Mouse (Mus musculus) bone marrow macrophage, adult 2 months (primary cell): ENCODE measurements around the gene Slbp.

Experiments used
- CTCF ChIP-seq: IDR thresholded peaks from 2 replicates; pipeline ENCODE4 v1.5.1; 2012; ENCODE audit warnings: low read depth, mild to moderate bottlenecking, low read length, moderate library complexity
- POLR2A ChIP-seq: IDR thresholded peaks from 2 replicates; pipeline ENCODE4 v1.6.1; 2012; ENCODE audit warnings: mild to moderate bottlenecking, low read depth, low read length, borderline replicate concordance

- TF ChIP-seq CTCF (no peak), POLR2A (no peak)
These were observed 36.2 kb upstream of the Slbp start for GRCm38 (mm10) chr5:33688278-33689220.
